Mouse (Mus musculus): ENCODE measurements around the gene Cacna1d. TPM values are rescaled to one million over a fixed set of nuclear protein-coding genes. Genes with fewer than 3 reads are reported as not detected.

Cacna1d gene
- polyA plus RNA-seq, 2 experiments, result 4.9 to 13.0 TPM

GRCm38 (mm10) chr14:30291389-30292134 is 199.7 kb downstream of the Cacna1d start:
- no peak overlapping the region for H3K4me2 ChIP-seq (replicated peaks; ENCODE audit: low read depth, low read length, severe bottlenecking)
- no peak for DNase-seq (ENCODE audit: low spot score)
- 48% methylated on average over 9 of the region's 9 CpGs for WGBS
- no peaks in the 10 kb centered on the region for H3K27me3 ChIP-seq (ENCODE audit: control insufficient read depth, insufficient read depth, low read length)
- ATAC-seq (ENCODE audit: low FRiP score, low read depth), result no peak
- H3K9ac ChIP-seq (ENCODE audit: low read depth, low read length, severe bottlenecking), result 0 out of 2 replicates have a peak overlapping the region, but pooled peaks have one; percentile 25
- H3K4me3 ChIP-seq (replicated peaks; ENCODE audit: low read length), result no peak overlapping the region
- no peaks in the 10 kb centered on the region for H3K36me3 ChIP-seq (ENCODE audit: control insufficient read depth, insufficient read depth, low read length)
- H3K27ac ChIP-seq (replicated peaks; ENCODE audit: low read depth, low read length), result 0 out of 2 replicates have a peak overlapping the region, but pooled peaks have one; percentile 33
- 0 out of 2 replicates have a peak, but pooled peaks cover 5% of the 10 kb centered on the region for H3K4me1 ChIP-seq (ENCODE audit: control insufficient read depth, insufficient read depth, low read length)
- TF ChIP-seq POLR2A (IDR thresholded peaks at IDR 0.05; ENCODE audit: borderline replicate concordance, extremely low read depth, insufficient read depth, insufficient read length), result no peak
- no peaks in the 10 kb centered on the region for H3K9me3 ChIP-seq (ENCODE audit: control insufficient read depth, low read length)

DNA sequence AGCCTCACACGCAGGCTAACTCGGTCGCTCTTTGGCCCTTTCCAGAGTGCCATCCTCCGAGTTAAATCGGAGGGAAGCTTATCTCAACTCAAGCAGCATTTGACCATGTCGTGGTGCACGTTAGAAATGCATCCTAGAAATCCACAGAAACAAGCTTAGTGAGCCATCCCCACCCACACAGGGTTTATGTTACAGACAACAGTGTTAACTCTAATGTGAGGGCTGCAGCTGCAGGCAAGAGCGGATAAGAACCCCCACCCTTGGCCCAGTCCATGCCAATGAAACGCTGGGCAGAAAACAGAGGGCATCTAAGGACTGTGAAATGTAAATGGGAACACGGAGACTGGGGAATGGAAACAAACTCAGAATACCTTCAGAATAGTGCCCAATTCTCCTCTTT is 206.8 kb downstream of the Cacna1d start:
- no peaks in the 10 kb centered on the region for H3K27me3 ChIP-seq (ENCODE audit: control insufficient read depth, insufficient read depth, low read length)
- no peak for TF ChIP-seq POLR2A (IDR thresholded peaks at IDR 0.05; ENCODE audit: borderline replicate concordance, extremely low read depth, insufficient read depth, insufficient read length)
- DNase-seq (ENCODE audit: low spot score) (no peak), ATAC-seq (ENCODE audit: low FRiP score, low read depth) (no peak)
- no peaks in the 10 kb centered on the region for H3K9me3 ChIP-seq (ENCODE audit: control insufficient read depth, low read length)
- H3K4me2 ChIP-seq (replicated peaks; ENCODE audit: low read depth, low read length, severe bottlenecking), result no peak overlapping the region
- H3K27ac ChIP-seq (replicated peaks; ENCODE audit: low read depth, low read length), result no peak overlapping the region
- WGBS, result 71% methylated on average over 10 of the region's 10 CpGs
- no peaks in the 10 kb centered on the region for H3K36me3 ChIP-seq (ENCODE audit: control insufficient read depth, insufficient read depth, low read length)
- H3K9ac ChIP-seq (ENCODE audit: low read depth, low read length, severe bottlenecking), result no peak overlapping the region
- H3K4me3 ChIP-seq (replicated peaks; ENCODE audit: low read length), result no peak overlapping the region
- H3K4me1 ChIP-seq (ENCODE audit: control insufficient read depth, insufficient read depth, low read length), result 0 out of 2 replicates have a peak, but pooled peaks cover 4% of the 10 kb centered on the region

GRCm38 (mm10) chr14:30284022-30284421 is 207.2 kb downstream of the Cacna1d start:
- no peak overlapping the region for H3K4me2 ChIP-seq (replicated peaks; ENCODE audit: low read depth, low read length, severe bottlenecking)
- no peaks in the 10 kb centered on the region for H3K36me3 ChIP-seq (ENCODE audit: control insufficient read depth, insufficient read depth, low read length)
- no peaks in the 10 kb centered on the region for H3K9me3 ChIP-seq (ENCODE audit: control insufficient read depth, low read length)
- H3K4me3 ChIP-seq (replicated peaks; ENCODE audit: low read length), result no peak overlapping the region
- DNase-seq (ENCODE audit: low spot score), result no peak
- 50% methylated on average over 10 of the region's 10 CpGs for WGBS
- H3K27ac ChIP-seq (replicated peaks; ENCODE audit: low read depth, low read length), result no peak overlapping the region
- no peak for TF ChIP-seq POLR2A (IDR thresholded peaks at IDR 0.05; ENCODE audit: borderline replicate concordance, extremely low read depth, insufficient read depth, insufficient read length)
- no peaks in the 10 kb centered on the region for H3K27me3 ChIP-seq (ENCODE audit: control insufficient read depth, insufficient read depth, low read length)
- H3K4me1 ChIP-seq (ENCODE audit: control insufficient read depth, insufficient read depth, low read length), result 0 out of 2 replicates have a peak, but pooled peaks cover 4% of the 10 kb centered on the region
- H3K9ac ChIP-seq (ENCODE audit: low read depth, low read length, severe bottlenecking), result no peak overlapping the region
- no peak for ATAC-seq (ENCODE audit: low FRiP score, low read depth)

GRCm38 (mm10) chr14:30275572-30275971 is 215.7 kb downstream of the Cacna1d start:
- Histone ChIP-seq H3K4me3 (replicated peaks; ENCODE audit: low read length) (no peak overlapping the region), H3K27me3 (ENCODE audit: control insufficient read depth, insufficient read depth, low read length) (no peaks in the 10 kb centered on the region), H3K36me3 (ENCODE audit: control insufficient read depth, insufficient read depth, low read length) (no peaks in the 10 kb centered on the region), H3K4me1 (ENCODE audit: control insufficient read depth, insufficient read depth, low read length) (0 out of 2 replicates have a peak, but pooled peaks cover 5% of the 10 kb centered on the region), H3K9ac (ENCODE audit: low read depth, low read length, severe bottlenecking) (no peak overlapping the region), H3K27ac (replicated peaks; ENCODE audit: low read depth, low read length) (no peak overlapping the region), H3K9me3 (ENCODE audit: control insufficient read depth, low read length) (no peaks in the 10 kb centered on the region), H3K4me2 (replicated peaks; ENCODE audit: low read depth, low read length, severe bottlenecking) (no peak overlapping the region)
- DNase-seq (ENCODE audit: low spot score) (no peak), ATAC-seq (ENCODE audit: low FRiP score, low read depth) (no peak)
- TF ChIP-seq POLR2A (IDR thresholded peaks at IDR 0.05; ENCODE audit: borderline replicate concordance, extremely low read depth, insufficient read depth, insufficient read length), result no peak
- WGBS, result 70% methylated on average over 9 of the region's 9 CpGs

DNA sequence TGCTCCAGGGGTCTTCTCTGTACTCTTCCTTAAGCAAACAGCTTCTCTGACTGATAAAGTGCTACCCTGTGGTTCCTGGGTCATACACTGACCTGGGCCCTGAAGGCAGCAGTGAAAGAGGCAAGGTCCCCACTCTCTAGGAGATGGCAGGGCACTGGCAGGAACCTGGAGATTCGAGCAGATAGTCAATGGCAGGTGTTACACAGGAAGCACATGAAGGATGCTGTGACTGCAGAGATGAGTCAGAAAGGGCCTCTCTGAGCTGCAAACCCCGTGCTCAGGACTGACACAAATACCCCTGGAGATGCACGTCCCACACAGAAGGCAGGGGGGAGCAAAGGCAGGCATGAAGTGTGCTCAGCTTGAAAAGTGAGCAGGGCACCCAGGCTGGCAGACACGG is 218.3 kb downstream of the Cacna1d start:
- H3K27me3 ChIP-seq (ENCODE audit: control insufficient read depth, insufficient read depth, low read length), result no peaks in the 10 kb centered on the region
- TF ChIP-seq POLR2A (IDR thresholded peaks at IDR 0.05; ENCODE audit: borderline replicate concordance, extremely low read depth, insufficient read depth, insufficient read length), result no peak
- H3K9me3 ChIP-seq (ENCODE audit: control insufficient read depth, low read length), result no peaks in the 10 kb centered on the region
- H3K36me3 ChIP-seq (ENCODE audit: control insufficient read depth, insufficient read depth, low read length), result no peaks in the 10 kb centered on the region
- H3K27ac ChIP-seq (replicated peaks; ENCODE audit: low read depth, low read length), result no peak overlapping the region
- no peak overlapping the region for H3K4me2 ChIP-seq (replicated peaks; ENCODE audit: low read depth, low read length, severe bottlenecking)
- DNase-seq (ENCODE audit: low spot score), result no peak
- H3K9ac ChIP-seq (ENCODE audit: low read depth, low read length, severe bottlenecking), result no peak overlapping the region
- H3K4me1 ChIP-seq (ENCODE audit: control insufficient read depth, insufficient read depth, low read length), result 0 out of 2 replicates have a peak, but pooled peaks cover 5% of the 10 kb centered on the region
- WGBS, result 70% methylated on average over 4 of the region's 4 CpGs
- no peak for ATAC-seq (ENCODE audit: low FRiP score, low read depth)
- H3K4me3 ChIP-seq (replicated peaks; ENCODE audit: low read length), result no peak overlapping the region

Measured in limb, embryonic 14.5 days (tissue).